Mouse (Mus musculus) ES-E14 (cell line): ENCODE results near the gene Noa1.

Experiments used
- HCFC1 ChIP-seq: IDR thresholded peaks from 2 replicates; pipeline ENCODE4 v1.6.1; 2012; ENCODE audit warnings: low read length, inconsistent platforms, borderline replicate concordance; ENCODE audit not compliant: insufficient read depth
- MAFK ChIP-seq: IDR thresholded peaks from 2 replicates; pipeline ENCODE4 v1.6.1; 2014; ENCODE audit warnings: mild to moderate bottlenecking, low read depth, low read length, inconsistent platforms; ENCODE audit not compliant: insufficient read depth
- ZC3H11A ChIP-seq: IDR thresholded peaks from 2 replicates; pipeline ENCODE4 v1.6.1; 2012; ENCODE audit warnings: low read depth, mild to moderate bottlenecking, inconsistent platforms, low read length, borderline replicate concordance
- ZNF384 ChIP-seq: IDR thresholded peaks from 2 replicates; pipeline ENCODE4 v1.6.1; 2012; ENCODE audit warnings: low read depth, low read length, inconsistent platforms

GRCm38 (mm10) chr5:77275950-77276349 lies 33.9 kb downstream of the Noa1 start:
- TF ChIP-seq ZC3H11A (no peak), HCFC1 (no peak), ZNF384 (no peak), MAFK (no peak)
